Mouse (Mus musculus) heart, embryonic 14.5 days (tissue): ENCODE results near the gene Minpp1. TPM values are rescaled to one million over a fixed set of nuclear protein-coding genes. Genes with fewer than 3 reads are reported as not detected.

Experiments
- ATAC-seq: fragments of 200-750 bp; cut with Nextera tagmentation; 2 replicates; pipeline ENCODE4 v1.8.0; 2017; ENCODE audit warnings: low read depth, moderate TSS enrichment; ENCODE audit not compliant: insufficient number of reproducible peaks, insufficient read depth, low FRiP score
- H3K27ac ChIP-seq, 2 experiments: fragments of 200-500 bp in 1 of 2; fragments of 300-500 bp in 1 of 2; sonication (generic) in 1 of 2; replicated peaks in 1 of 2; 2 replicates each; pipeline ENCODE4 v1.5.1; 2012 to 2014; ENCODE audit warnings: low read depth in 2 of 2, low read length in 2 of 2, control low read depth in 1 of 2, mild to moderate bottlenecking in 1 of 2, mixed read lengths in 1 of 2; ENCODE audit not compliant: control insufficient read depth in 1 of 2, insufficient read depth in 1 of 2
- H3K27me3 ChIP-seq: fragments of 300-500 bp; sonication (generic); 2 replicates; pipeline ENCODE4 v1.6.1; 2014; ENCODE audit warnings: mild to moderate bottlenecking, low read length, control low read depth; ENCODE audit not compliant: control insufficient read depth, insufficient read depth
- H3K36me3 ChIP-seq: fragments of 300-500 bp; sonication (generic); 2 replicates; pipeline ENCODE4 v1.6.1; 2014; ENCODE audit warnings: mild to moderate bottlenecking, control low read depth, low read length, mixed read lengths; ENCODE audit not compliant: control insufficient read depth, insufficient read depth
- H3K4me1 ChIP-seq, 2 experiments: fragments of 200-500 bp in 1 of 2; fragments of 300-500 bp in 1 of 2; sonication (generic) in 1 of 2; 2 replicates each; pipeline ENCODE4 v1.6.1; 2012 to 2014; ENCODE audit warnings: low read length in 2 of 2, control low read depth in 1 of 2, mixed read lengths in 1 of 2; ENCODE audit not compliant: control insufficient read depth in 2 of 2, insufficient read depth in 2 of 2
- H3K4me2 ChIP-seq: fragments of 300-500 bp; sonication (generic); 2 replicates; pipeline ENCODE4 v1.6.1; 2014; ENCODE audit warnings: mild to moderate bottlenecking, low read length
- H3K4me3 ChIP-seq, 2 experiments: fragments of 200-500 bp in 1 of 2; fragments of 300-500 bp in 1 of 2; sonication (generic) in 1 of 2; 2 replicates each; pipeline ENCODE4 v1.5.1; 2012 to 2014; ENCODE audit warnings: low read length in 2 of 2, mild to moderate bottlenecking in 2 of 2, control low read depth in 1 of 2, low read depth in 1 of 2, moderate library complexity in 1 of 2; ENCODE audit not compliant: control insufficient read depth in 1 of 2, insufficient read depth in 1 of 2
- H3K9ac ChIP-seq: fragments of 300-500 bp; sonication (generic); 2 replicates; pipeline ENCODE4 v1.6.1; 2014; ENCODE audit warnings: mild to moderate bottlenecking, low read length
- H3K9me3 ChIP-seq: fragments of 300-500 bp; sonication (generic); 2 replicates; pipeline ENCODE4 v1.6.1; 2016; ENCODE audit warnings: low read length, control low read depth; ENCODE audit not compliant: control insufficient read depth
- WGBS: fragments of 180-500 bp; shearing (Covaris S2); extraction: QIAGEN DNeasy Blood & Tissue Kit; methylation state at CpG from one replicate; pipeline ENCODE4 v1.1.7; 2014; 5-methylcytosine and 5-hydroxymethylcytosine counted together
- polyA plus RNA-seq: library from polyadenylated mRNA; unstranded; fragments of >200 nt; fragmentation: Nextera tagmentation; extraction: Ambion mirVana; gene quantifications from 2 replicates; pipeline ENCODE4 v1.2.1, GENCODE M21; 2014

Gene Minpp1
- polyA plus RNA-seq, 1 experiment from 2014 or later, result 57.2 TPM

DNA sequence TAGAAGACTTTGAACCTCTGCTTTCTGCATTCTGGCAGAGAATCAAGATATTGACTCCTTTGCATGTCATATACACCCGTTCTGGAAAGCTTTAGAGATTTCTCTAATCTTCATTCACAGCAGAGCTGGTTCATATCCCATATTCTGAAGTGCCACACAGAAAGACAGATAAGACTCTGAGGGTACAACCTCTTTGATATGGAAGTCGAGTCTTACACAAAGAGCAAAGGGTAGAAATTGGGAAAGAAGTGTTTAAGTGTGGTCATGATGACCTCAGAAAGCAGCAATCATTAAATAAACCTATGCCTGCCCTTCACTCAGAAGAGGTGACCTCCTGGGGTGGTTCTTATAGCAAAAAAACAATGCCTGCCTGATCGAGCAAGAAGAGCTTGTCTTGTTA lies 43.2 kb downstream of the Minpp1 start:
- Histone ChIP-seq H3K4me3 (no peak overlapping the region), H3K4me2 (no peak overlapping the region), H3K27me3 (no peaks in the 10 kb centered on the region), H3K36me3 (no peaks in the 10 kb centered on the region), H3K27ac (no peak overlapping the region), H3K9me3 (no peaks in the 10 kb centered on the region), H3K9ac (no peak overlapping the region), H3K4me1 (peaks cover under 1 to 9% of the 10 kb centered on the region in 2 experiments; a peak in 3 of 4 replicates)
- 20% methylated on average over 3 of the region's 3 CpGs for WGBS
- no peak for ATAC-seq

DNA sequence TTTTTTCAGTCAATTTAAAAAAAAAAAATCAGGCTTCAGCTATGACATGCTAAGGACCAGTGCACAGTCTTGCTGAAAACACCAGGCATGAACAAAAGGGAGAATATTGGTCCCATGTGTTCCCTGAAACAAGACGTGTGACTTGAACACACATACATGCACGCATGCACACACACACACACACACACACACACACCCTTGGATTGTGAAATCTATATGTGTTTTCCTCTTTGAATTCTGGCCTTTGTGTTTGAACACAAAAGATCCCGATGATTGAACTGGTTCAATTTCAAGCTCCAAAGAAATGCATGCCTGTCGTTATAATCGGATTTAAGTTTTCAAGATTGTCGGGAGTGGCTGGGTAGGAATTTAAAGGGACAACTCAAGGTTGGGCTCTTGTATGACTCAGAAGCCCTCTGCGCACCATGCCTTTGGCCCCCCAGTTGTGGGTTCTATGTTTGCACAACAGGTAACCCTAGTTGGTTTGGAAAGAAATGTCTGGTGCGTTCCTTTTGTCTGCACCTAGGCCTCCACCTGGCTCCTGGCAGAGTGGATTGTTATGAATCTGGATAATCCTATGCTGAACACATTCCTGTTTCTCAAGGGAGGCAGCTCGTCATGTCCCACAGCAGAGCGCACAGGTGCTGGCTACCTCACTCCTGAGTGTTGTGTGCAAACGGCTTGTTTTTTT lies 43.8 kb downstream of the Minpp1 start:
- H3K4me1 ChIP-seq, result peaks cover 0 to 9% of the 10 kb centered on the region in 2 experiments; a peak in 2 of 4 replicates
- no peak overlapping the region for H3K4me3 ChIP-seq
- H3K27me3 ChIP-seq, result no peaks in the 10 kb centered on the region
- H3K9me3 ChIP-seq, result no peaks in the 10 kb centered on the region
- H3K4me2 ChIP-seq, result no peak overlapping the region
- no peak overlapping the region for H3K9ac ChIP-seq
- WGBS, result 89% methylated on average over 11 of the region's 11 CpGs
- no peak for ATAC-seq
- no peak overlapping the region for H3K27ac ChIP-seq
- H3K36me3 ChIP-seq, result no peaks in the 10 kb centered on the region

- WGBS, result 85% methylated on average over 7 of the region's 7 CpGs
- ATAC-seq, result no peak
Observed at GRCm38 (mm10) chr19:32530296-32530695, 44.7 kb downstream of the Minpp1 start.

DNA sequence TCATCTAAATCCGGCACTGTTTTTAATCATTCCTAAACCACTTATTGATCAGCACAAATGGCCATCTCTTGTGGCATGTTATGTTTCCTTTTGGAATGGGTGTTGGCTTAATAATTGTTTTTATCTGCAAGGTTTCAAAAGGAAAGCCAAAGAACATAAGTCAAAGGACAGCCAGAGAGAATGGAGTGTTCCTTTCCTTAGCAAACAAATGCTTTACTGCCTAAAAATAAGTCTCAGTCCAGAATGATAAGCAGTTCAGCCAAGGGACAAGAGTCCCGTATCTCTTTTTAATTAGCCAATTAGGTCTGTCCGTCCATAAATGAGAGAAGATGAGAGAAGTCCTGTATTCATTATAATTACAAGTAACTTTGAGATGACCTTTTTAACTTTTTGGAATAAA lies 46.8 kb downstream of the Minpp1 start:
- Histone ChIP-seq H3K36me3 (no peaks in the 10 kb centered on the region), H3K4me1 (peaks cover 0 to 9% of the 10 kb centered on the region in 2 experiments; a peak in 2 of 4 replicates), H3K9ac (no peak overlapping the region), H3K4me2 (no peak overlapping the region), H3K9me3 (no peaks in the 10 kb centered on the region), H3K27ac (no peak overlapping the region), H3K4me3 (no peak overlapping the region), H3K27me3 (no peaks in the 10 kb centered on the region)
- 59% methylated on average over 3 of the region's 3 CpGs for WGBS
- ATAC-seq, result no peak

More at GRCm38 (mm10) chr19:32530296-32530695, 44.7 kb downstream of the Minpp1 start:
- Histone ChIP-seq H3K4me1 (peaks cover 0 to 9% of the 10 kb centered on the region in 2 experiments; a peak in 2 of 4 replicates), H3K36me3 (no peaks in the 10 kb centered on the region), H3K4me2 (no peak overlapping the region), H3K27ac (no peak overlapping the region), H3K27me3 (no peaks in the 10 kb centered on the region), H3K9ac (no peak overlapping the region), H3K9me3 (no peaks in the 10 kb centered on the region), H3K4me3 (no peak overlapping the region)

DNA sequence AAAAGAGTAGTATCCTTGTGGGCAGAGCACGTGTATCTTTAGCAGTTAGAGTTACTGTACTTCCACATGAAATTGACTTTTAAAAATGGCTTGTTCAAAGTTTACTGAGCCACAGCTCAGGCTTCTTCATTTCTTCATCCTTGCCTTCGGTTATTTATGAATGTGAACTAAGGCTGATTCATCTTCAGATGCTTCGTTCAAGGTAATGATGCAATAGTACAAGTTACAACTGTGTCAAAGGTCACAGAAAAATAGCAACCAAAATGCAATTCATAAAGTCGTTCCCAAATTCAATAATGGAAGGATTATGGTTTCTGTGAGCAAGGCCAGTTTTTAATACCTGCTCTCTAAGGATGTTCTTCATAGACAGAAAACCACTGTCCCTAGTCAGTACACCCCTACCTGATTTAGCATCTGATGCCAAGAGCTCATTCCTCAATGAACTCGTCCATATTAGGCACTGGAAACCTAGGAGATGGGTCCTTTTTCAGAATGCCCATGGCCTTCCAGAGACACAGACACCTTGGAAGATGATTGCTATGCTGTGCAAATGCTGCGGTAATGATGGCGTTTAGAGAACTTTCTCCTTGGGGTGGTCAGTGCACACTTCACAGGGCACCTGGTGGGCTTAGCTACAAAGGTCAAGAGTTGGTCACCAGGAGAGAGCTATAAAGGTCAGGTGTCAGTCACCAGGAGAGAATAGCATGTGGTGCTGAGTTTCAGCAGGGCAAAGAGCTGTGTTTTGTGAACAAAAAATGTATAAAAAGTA lies 47.4 kb downstream of the Minpp1 start:
- H3K27me3 ChIP-seq, result no peaks in the 10 kb centered on the region
- H3K9me3 ChIP-seq, result no peaks in the 10 kb centered on the region
- 80% methylated on average over 7 of the region's 7 CpGs for WGBS
- peaks cover 0 to 9% of the 10 kb centered on the region in 2 experiments; a peak in 2 of 4 replicates for H3K4me1 ChIP-seq
- H3K9ac ChIP-seq, result no peak overlapping the region
- no peaks in the 10 kb centered on the region for H3K36me3 ChIP-seq
- H3K4me3 ChIP-seq, result no peak overlapping the region
- H3K27ac ChIP-seq, result no peak overlapping the region
- ATAC-seq, result no peak
- no peak overlapping the region for H3K4me2 ChIP-seq

DNA sequence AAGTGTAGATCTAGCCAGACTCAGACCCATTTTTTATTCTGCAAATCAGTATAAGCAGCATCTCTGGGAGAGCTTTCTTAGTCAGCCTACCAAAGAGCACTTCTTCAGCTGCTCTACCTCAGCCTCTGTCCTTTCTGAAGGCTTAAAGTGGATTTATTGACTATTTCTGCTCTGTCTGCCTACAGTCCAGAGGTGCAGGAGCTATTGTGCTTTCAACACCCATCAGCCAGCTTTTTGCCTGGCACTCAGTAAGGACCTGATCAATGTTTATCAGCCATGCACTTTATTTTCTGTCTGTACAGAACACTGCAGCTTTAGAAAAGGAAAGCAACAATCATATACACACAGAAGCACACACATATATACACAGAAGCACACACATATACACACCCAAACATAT lies 49.3 kb downstream of the Minpp1 start:
- H3K9ac ChIP-seq, result no peak overlapping the region
- no peak overlapping the region for H3K4me3 ChIP-seq
- peaks cover 0 to 9% of the 10 kb centered on the region in 2 experiments; a peak in 2 of 4 replicates for H3K4me1 ChIP-seq
- no peak for ATAC-seq
- no peak overlapping the region for H3K27ac ChIP-seq
- no peaks in the 10 kb centered on the region for H3K36me3 ChIP-seq
- H3K9me3 ChIP-seq, result no peaks in the 10 kb centered on the region
- no peak overlapping the region for H3K4me2 ChIP-seq
- H3K27me3 ChIP-seq, result no peaks in the 10 kb centered on the region

DNA sequence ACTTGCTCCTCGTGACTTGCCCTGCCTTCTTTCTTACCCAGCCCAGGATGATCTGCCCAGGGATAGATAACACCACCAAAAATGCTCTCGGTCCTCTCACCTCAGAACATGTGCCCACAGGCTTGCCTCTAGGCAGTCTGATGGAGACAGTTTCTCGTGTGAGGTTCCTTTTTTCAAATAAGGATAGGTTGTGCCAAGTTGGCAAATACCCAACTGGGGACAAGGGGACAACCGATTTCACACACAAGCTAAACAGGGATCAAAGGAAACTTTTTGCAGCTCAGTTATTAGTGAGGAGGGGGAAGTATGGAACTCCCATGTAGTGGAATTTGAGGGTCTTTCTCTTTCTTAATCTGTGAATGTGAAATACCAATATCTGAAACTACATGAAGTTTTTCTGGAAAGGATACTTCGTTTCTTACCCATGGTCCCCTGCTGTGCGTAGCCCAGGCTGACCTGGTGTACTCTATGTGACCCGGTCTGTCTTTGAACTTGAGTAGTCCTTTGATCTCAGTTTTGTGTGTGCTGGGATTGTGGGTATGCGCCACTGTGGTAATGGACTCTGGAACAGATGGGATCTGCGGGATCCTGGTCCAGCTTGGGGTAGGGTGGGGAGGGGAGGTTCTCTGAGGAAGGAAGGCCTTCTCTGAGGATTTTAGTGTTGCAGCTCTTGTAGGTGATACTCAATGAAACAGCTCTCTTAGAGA lies 57.4 kb downstream of the Minpp1 start:
- 79% methylated on average over 9 of the region's 9 CpGs for WGBS
- no peaks in the 10 kb centered on the region for H3K27me3 ChIP-seq
- H3K4me3 ChIP-seq, result no peak overlapping the region
- no peak overlapping the region for H3K27ac ChIP-seq
- no peak overlapping the region for H3K9ac ChIP-seq
- H3K36me3 ChIP-seq, result no peaks in the 10 kb centered on the region
- no peaks in the 10 kb centered on the region for H3K4me1 ChIP-seq
- H3K9me3 ChIP-seq, result no peaks in the 10 kb centered on the region
- H3K4me2 ChIP-seq, result no peak overlapping the region
- no peak for ATAC-seq
